Mouse (Mus musculus): ENCODE results near the gene Syt17. TPM values are rescaled to one million over a fixed set of nuclear protein-coding genes. Genes with fewer than 3 reads are reported as not detected.

Gene Syt17
- polyA plus RNA-seq, 1 experiment, result 0.25 TPM

DNA sequence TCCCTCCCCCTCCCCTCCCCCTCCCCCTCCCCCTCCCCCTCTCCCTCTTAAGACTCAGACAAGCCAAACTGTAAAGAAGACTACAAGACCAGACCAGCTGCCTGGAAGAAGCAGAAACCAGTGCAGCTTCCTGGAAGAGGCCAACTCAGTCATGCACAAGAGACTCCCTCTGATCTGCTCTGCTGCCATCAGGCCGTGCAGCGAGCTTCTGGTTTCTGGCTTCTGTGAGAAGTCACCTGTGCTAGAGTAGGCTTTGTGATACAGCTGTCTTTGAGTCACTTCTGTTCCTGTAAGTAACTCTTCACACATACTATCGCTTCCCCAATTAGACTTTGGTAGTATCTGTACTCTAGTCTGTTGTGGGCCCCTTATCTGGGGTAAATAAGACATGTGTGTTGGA is 68.0 kb downstream of the Syt17 start:
- H3K27ac ChIP-seq (ENCODE audit: insufficient read depth, low read length), result no peak overlapping the region
- H3K4me1 ChIP-seq (ENCODE audit: control insufficient read depth, insufficient read depth, insufficient read length), result no peaks in the 10 kb centered on the region
- 54% methylated on average over 3 of the region's 3 CpGs for WGBS
- TF ChIP-seq CTCF (IDR thresholded peaks at IDR 0.05; ENCODE audit: extremely low read depth, insufficient read depth, insufficient read length, insufficient replicate concordance), result no peak
- TF ChIP-seq POLR2A (IDR thresholded peaks at IDR 0.05; ENCODE audit: low read depth, low read length), result no peak
- H3K4me3 ChIP-seq (ENCODE audit: extremely low read depth, insufficient read depth, insufficient read length), result no peak overlapping the region
- H3K27me3 ChIP-seq (ENCODE audit: control insufficient read depth, insufficient read depth, low read length), result no peaks in the 10 kb centered on the region
- no peaks in the 10 kb centered on the region for H3K36me3 ChIP-seq (ENCODE audit: control insufficient read depth, insufficient read depth, low read length)
- DNase-seq (ENCODE audit: low read depth in 1 of 2, low spot score in 2 of 2), result no peak

DNA sequence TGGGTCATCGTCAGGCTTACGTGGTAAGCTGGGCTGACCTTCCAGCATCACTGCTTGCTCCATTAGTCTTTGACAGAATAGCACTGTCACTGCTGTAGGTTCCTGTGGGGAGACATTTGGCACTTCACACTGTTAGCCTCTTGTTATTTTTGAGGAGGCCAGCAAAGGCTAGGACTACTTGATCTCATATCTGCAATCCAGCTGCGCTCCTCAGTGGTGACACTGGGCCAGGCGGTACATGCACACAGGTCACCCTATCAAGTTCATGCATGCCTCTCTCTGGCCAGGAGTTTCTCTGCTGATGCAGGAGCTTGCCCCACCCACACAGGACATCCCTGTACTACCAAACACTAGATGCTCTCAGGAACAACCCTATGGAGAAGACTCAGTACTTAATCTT is 71.4 kb downstream of the Syt17 start:
- Histone ChIP-seq H3K27ac (ENCODE audit: insufficient read depth, low read length) (no peak overlapping the region), H3K36me3 (ENCODE audit: control insufficient read depth, insufficient read depth, low read length) (no peaks in the 10 kb centered on the region), H3K4me3 (ENCODE audit: extremely low read depth, insufficient read depth, insufficient read length) (no peak overlapping the region), H3K27me3 (ENCODE audit: control insufficient read depth, insufficient read depth, low read length) (no peaks in the 10 kb centered on the region), H3K4me1 (ENCODE audit: control insufficient read depth, insufficient read depth, insufficient read length) (no peaks in the 10 kb centered on the region)
- no peak for TF ChIP-seq POLR2A (IDR thresholded peaks at IDR 0.05; ENCODE audit: low read depth, low read length)
- TF ChIP-seq CTCF (IDR thresholded peaks at IDR 0.05; ENCODE audit: extremely low read depth, insufficient read depth, insufficient read length, insufficient replicate concordance), result no peak
- DNase-seq (ENCODE audit: low read depth in 1 of 2, low spot score in 2 of 2), result no peak
- 95% methylated on average over 4 of the region's 4 CpGs for WGBS

DNA sequence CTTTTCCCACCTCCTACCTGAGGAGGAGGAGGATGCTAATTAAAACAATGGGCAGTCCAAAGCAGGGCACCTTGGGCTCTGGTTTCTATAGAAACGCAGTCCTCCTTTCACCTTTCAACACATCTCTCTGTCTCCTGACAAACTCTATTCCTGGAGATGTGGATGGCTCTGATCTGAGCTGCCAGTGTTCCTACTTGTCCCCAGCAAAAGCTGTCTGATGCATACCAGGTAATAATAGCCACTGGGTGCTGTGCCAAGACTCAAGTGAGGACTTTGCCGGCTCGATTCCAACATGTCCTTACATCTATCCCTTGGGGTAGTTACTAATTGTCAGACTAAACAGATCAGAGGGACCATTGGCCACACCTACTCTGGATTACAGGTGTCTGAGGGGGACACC is 72.7 kb downstream of the Syt17 start:
- Histone ChIP-seq H3K4me1 (ENCODE audit: control insufficient read depth, insufficient read depth, insufficient read length) (no peaks in the 10 kb centered on the region), H3K27ac (ENCODE audit: insufficient read depth, low read length) (no peak overlapping the region), H3K36me3 (ENCODE audit: control insufficient read depth, insufficient read depth, low read length) (no peaks in the 10 kb centered on the region), H3K27me3 (ENCODE audit: control insufficient read depth, insufficient read depth, low read length) (no peaks in the 10 kb centered on the region), H3K4me3 (ENCODE audit: extremely low read depth, insufficient read depth, insufficient read length) (no peak overlapping the region)
- 95% methylated on average over 3 of the region's 3 CpGs for WGBS
- TF ChIP-seq CTCF (IDR thresholded peaks at IDR 0.05; ENCODE audit: extremely low read depth, insufficient read depth, insufficient read length, insufficient replicate concordance) (no peak), POLR2A (IDR thresholded peaks at IDR 0.05; ENCODE audit: low read depth, low read length) (no peak)
- no peak for DNase-seq (ENCODE audit: low read depth in 1 of 2, low spot score in 2 of 2)

DNA sequence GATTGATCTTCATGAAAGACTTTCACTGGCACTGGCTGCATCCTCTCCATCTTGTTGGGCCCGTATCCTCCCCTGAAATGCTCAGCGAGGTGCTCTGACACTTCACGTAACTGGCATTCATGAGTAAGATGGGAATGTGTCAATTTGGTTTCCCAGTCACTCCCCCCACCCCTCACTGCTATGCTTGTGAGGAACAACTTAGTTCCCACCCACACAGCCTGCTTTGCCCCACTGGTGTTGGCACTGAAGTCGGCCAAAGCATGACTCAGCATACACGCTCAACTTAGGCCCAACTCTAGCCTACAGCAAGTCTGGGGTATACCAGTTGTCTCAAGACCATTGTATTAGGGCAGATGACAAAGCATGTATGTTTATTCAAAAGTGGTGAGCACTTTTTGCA is 76.7 kb downstream of the Syt17 start:
- 87% methylated on average over 5 of the region's 5 CpGs for WGBS
- H3K4me3 ChIP-seq (ENCODE audit: extremely low read depth, insufficient read depth, insufficient read length), result no peak overlapping the region

DNA sequence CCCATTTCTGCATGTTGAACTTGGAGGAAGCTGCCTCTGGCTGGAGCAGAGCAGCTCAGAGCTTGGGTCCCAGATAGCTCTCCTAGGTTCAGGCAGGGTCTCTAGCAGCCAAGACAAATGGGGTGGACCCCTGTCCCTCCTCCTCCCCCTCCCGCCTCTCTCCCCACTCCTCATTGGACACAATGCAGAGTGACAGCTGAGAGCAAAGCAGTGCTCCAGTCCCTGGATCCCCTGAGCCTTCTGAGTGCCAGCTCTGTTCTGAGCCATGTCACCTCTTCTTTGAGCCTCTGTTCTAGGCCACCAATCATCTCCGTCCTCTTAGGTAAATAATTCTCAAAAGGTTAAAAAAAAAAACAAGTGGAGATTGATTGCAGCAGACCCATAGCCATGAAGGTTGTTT is 78.3 kb downstream of the Syt17 start:
- Histone ChIP-seq H3K36me3 (ENCODE audit: control insufficient read depth, insufficient read depth, low read length) (no peaks in the 10 kb centered on the region), H3K4me3 (ENCODE audit: extremely low read depth, insufficient read depth, insufficient read length) (no peak overlapping the region), H3K4me1 (ENCODE audit: control insufficient read depth, insufficient read depth, insufficient read length) (no peaks in the 10 kb centered on the region), H3K27me3 (ENCODE audit: control insufficient read depth, insufficient read depth, low read length) (no peaks in the 10 kb centered on the region), H3K27ac (ENCODE audit: insufficient read depth, low read length) (no peak overlapping the region)
- WGBS, result 66% methylated on average over 2 of the region's 2 CpGs
- no peak for DNase-seq (ENCODE audit: low read depth in 1 of 2, low spot score in 2 of 2)
- TF ChIP-seq POLR2A (IDR thresholded peaks at IDR 0.05; ENCODE audit: low read depth, low read length) (no peak), CTCF (IDR thresholded peaks at IDR 0.05; ENCODE audit: extremely low read depth, insufficient read depth, insufficient read length, insufficient replicate concordance) (no peak)

More for the DNA sequence above, 76.7 kb downstream of the Syt17 start:
- TF ChIP-seq CTCF (IDR thresholded peaks at IDR 0.05; ENCODE audit: extremely low read depth, insufficient read depth, insufficient read length, insufficient replicate concordance) (no peak), POLR2A (IDR thresholded peaks at IDR 0.05; ENCODE audit: low read depth, low read length) (no peak)
- DNase-seq (ENCODE audit: low read depth in 1 of 2, low spot score in 2 of 2), result no peak
- no peaks in the 10 kb centered on the region for H3K4me1 ChIP-seq (ENCODE audit: control insufficient read depth, insufficient read depth, insufficient read length)
- no peaks in the 10 kb centered on the region for H3K36me3 ChIP-seq (ENCODE audit: control insufficient read depth, insufficient read depth, low read length)
- no peak overlapping the region for H3K27ac ChIP-seq (ENCODE audit: insufficient read depth, low read length)
- no peaks in the 10 kb centered on the region for H3K27me3 ChIP-seq (ENCODE audit: control insufficient read depth, insufficient read depth, low read length)

DNA sequence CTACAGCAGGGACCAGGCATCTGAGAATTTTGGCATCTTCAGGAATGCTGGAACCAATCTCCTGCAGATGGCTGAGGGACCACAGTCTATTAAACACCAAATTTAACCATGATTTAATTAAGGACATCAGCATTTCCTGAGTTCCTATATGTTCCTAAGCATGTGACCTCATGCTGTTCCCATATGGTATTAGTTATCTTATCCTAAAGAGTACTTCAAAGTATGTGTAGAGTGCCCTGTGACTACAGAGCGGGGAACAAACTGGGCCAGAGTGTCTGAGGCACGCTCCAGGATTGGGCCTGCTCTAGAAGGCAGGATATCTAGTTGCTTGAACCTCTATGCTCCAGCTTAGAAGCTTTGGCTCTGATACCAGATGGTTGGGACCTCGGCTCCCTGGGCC is 82.1 kb downstream of the Syt17 start:
- 82% methylated on average over 3 of the region's 3 CpGs for WGBS
- Histone ChIP-seq H3K4me3 (ENCODE audit: extremely low read depth, insufficient read depth, insufficient read length) (no peak overlapping the region), H3K27ac (ENCODE audit: insufficient read depth, low read length) (no peak overlapping the region), H3K4me1 (ENCODE audit: control insufficient read depth, insufficient read depth, insufficient read length) (no peaks in the 10 kb centered on the region), H3K36me3 (ENCODE audit: control insufficient read depth, insufficient read depth, low read length) (no peaks in the 10 kb centered on the region), H3K27me3 (ENCODE audit: control insufficient read depth, insufficient read depth, low read length) (no peaks in the 10 kb centered on the region)
- no peak for DNase-seq (ENCODE audit: low read depth in 1 of 2, low spot score in 2 of 2)
- no peak for TF ChIP-seq POLR2A (IDR thresholded peaks at IDR 0.05; ENCODE audit: low read depth, low read length)
- TF ChIP-seq CTCF (IDR thresholded peaks at IDR 0.05; ENCODE audit: extremely low read depth, insufficient read depth, insufficient read length, insufficient replicate concordance), result no peak

DNA sequence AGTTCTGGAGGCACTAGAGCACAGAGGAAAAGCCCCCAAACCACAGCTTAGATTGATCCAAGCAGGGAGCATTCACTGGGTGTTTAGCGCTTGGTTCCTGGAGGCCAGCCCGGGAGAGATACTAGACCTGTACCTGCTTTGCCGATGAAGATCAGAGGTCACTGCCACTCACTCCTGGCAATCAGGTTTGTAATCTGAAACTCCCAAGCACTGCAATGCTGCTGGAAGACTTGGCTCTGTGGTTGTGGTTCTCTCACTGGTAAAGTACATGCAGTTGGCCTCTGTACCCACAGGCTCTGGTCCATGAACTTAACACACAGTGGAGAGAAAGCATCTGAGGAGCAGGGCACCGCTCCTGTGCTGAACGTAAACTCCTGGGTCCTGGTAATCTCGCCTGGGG is 82.8 kb downstream of the Syt17 start:
- Histone ChIP-seq H3K27me3 (ENCODE audit: control insufficient read depth, insufficient read depth, low read length) (no peaks in the 10 kb centered on the region), H3K36me3 (ENCODE audit: control insufficient read depth, insufficient read depth, low read length) (no peaks in the 10 kb centered on the region), H3K27ac (ENCODE audit: insufficient read depth, low read length) (no peak overlapping the region), H3K4me3 (ENCODE audit: extremely low read depth, insufficient read depth, insufficient read length) (no peak overlapping the region), H3K4me1 (ENCODE audit: control insufficient read depth, insufficient read depth, insufficient read length) (no peaks in the 10 kb centered on the region)
- TF ChIP-seq CTCF (IDR thresholded peaks at IDR 0.05; ENCODE audit: extremely low read depth, insufficient read depth, insufficient read length, insufficient replicate concordance) (no peak), POLR2A (IDR thresholded peaks at IDR 0.05; ENCODE audit: low read depth, low read length) (no peak)
- DNase-seq (ENCODE audit: low read depth in 1 of 2, low spot score in 2 of 2), result no peak
- 72% methylated on average over 6 of the region's 6 CpGs for WGBS
